Mouse (Mus musculus): ENCODE measurements at regions not wholly inside any gene's neighbourhood (a gene's known extent, or its start where the extent isn't known, plus 50 kb on each side); places are given as distances from the start of the nearest gene placed in this dataset.
"Not testable (repeated sequence)": the region's sequence is repeated elsewhere in the genome, so short reads cannot be mapped to it uniquely, and the experiment has no call there.

GRCm38 (mm10) chr10:56788081-56788480 lies 411.0 kb downstream of the Gja1 start:
- DNase-seq, result no peak

- DNase-seq, result no peak
These were observed 415.9 kb downstream of the Gja1 start for GRCm38 (mm10) chr10:56793074-56793473.

GRCm38 (mm10) chr10:56795396-56795795 lies 418.3 kb downstream of the Gja1 start:
- DNase-seq, result no peak

GRCm38 (mm10) chr10:56799307-56799706 lies 422.2 kb downstream of the Gja1 start:
- DNase-seq, result no peak

GRCm38 (mm10) chr10:56799745-56800144 lies 422.6 kb downstream of the Gja1 start:
- DNase-seq, result no peak

- no peak for DNase-seq
These were observed 431.9 kb downstream of the Gja1 start for GRCm38 (mm10) chr10:56809006-56809405.

- DNase-seq, result no peak
These were observed 445.0 kb downstream of the Gja1 start for GRCm38 (mm10) chr10:56822158-56822557.

- DNase-seq, result no peak
These were observed 454.2 kb downstream of the Gja1 start for GRCm38 (mm10) chr10:56831331-56831730.

- DNase-seq, result no peak
These were observed 454.8 kb downstream of the Gja1 start for GRCm38 (mm10) chr10:56831966-56832365.

- DNase-seq, result no peak
These were observed 459.0 kb downstream of the Gja1 start for GRCm38 (mm10) chr10:56836130-56836529.

- DNase-seq, result peak; percentile 11
These were observed 461.9 kb downstream of the Gja1 start for GRCm38 (mm10) chr10:56839006-56839495.

GRCm38 (mm10) chr10:56839545-56839944 lies 462.4 kb downstream of the Gja1 start:
- peak; percentile 66 for DNase-seq

- no peak for DNase-seq
These were observed 463.6 kb downstream of the Gja1 start for GRCm38 (mm10) chr10:56840732-56841131.

GRCm38 (mm10) chr10:56841486-56841885 lies 464.4 kb downstream of the Gja1 start:
- no peak for DNase-seq

- DNase-seq, result no peak
These were observed 464.8 kb downstream of the Gja1 start for GRCm38 (mm10) chr10:56841973-56842372.

- no peak for DNase-seq
These were observed 475.4 kb downstream of the Gja1 start for GRCm38 (mm10) chr10:56852484-56852883.

- DNase-seq, result no peak
These were observed 479.1 kb downstream of the Gja1 start for GRCm38 (mm10) chr10:56856186-56856585.

- no peak for DNase-seq
These were observed 502.6 kb downstream of the Gja1 start for GRCm38 (mm10) chr10:56879744-56880143.

- DNase-seq, result peak; percentile 67
These were observed 503.0 kb downstream of the Gja1 start for GRCm38 (mm10) chr10:56880154-56880591.

- DNase-seq, result peak; percentile 21
These were observed 507.6 kb downstream of the Gja1 start for GRCm38 (mm10) chr10:56884456-56885410.

GRCm38 (mm10) chr10:56891530-56891929 lies 514.4 kb downstream of the Gja1 start:
- DNase-seq, result not testable (repeated sequence)

GRCm38 (mm10) chr10:56892666-56893209 lies 515.6 kb downstream of the Gja1 start:
- DNase-seq, result no peak

- peak; percentile 11 for DNase-seq
These were observed 516.1 kb downstream of the Gja1 start for GRCm38 (mm10) chr10:56893210-56893705.
